Mouse (Mus musculus): ENCODE results near the gene Tnnt2. TPM values are rescaled to one million over a fixed set of nuclear protein-coding genes. Genes with fewer than 3 reads are reported as not detected.
A peak's percentile ranks its signal among the peaks of the same experiment; 100 is the strongest.

Tnnt2 gene
- total and polyA plus RNA-seq, 2 experiments from 2014 or later = 0.51 to 1.0 TPM

DNA sequence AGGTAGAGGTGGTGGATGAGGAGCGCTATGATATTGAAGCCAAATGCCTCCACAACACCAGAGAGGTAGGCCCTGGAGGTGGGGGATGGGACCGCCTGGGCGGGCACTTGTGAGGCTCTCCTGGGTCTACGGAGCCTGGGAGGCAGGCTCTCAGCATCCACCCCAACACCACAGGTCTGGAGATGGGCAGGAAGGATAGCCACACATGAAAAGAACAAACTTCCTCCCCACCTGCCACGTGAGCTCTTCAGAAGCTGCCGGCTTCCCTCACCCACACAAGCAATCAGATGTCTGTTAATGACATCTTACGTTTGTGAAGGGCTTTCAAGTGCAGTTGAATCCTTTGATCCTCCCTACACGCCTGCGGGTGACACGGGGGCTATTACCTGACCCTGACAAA lies 28.6 kb upstream of the Tnnt2 start:
- DNase-seq (ENCODE audit: low spot score) = no peak

DNA sequence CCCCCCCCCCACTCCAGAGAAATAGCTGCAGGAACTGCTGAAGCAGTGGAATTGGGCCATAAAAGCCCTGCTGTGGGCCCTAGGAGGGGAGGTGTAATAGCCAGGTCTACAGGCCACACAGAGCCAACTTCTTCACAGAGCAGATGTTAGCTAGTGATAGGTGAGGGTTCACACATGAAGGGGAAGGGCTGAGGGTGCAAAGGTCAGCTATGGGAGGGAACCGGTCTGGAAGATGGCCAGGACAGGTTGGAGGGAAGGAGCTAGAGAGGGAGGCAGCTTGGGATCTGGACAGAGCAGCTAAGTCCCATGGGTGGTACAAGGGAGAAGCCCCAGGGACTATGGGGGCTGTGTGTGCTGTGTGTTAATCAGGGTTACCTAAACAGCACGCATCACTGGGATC lies 26.0 kb upstream of the Tnnt2 start:
- ATAC-seq (ENCODE audit: low FRiP score) (no peak), DNase-seq (ENCODE audit: low spot score) (no peak)
- Histone ChIP-seq H3K27ac (ENCODE audit: low read depth, low read length) (no peak overlapping the region), H3K9me3 (ENCODE audit: low read length) (no peaks in the 10 kb centered on the region), H3K4me2 (ENCODE audit: low read depth, low read length, poor library complexity, severe bottlenecking) (no peak overlapping the region), H3K4me1 (ENCODE audit: insufficient read depth, low read length) (no peaks in the 10 kb centered on the region), H3K36me3 (ENCODE audit: insufficient read depth, low read length) (no peaks in the 10 kb centered on the region), H3K27me3 (ENCODE audit: insufficient read depth, low read length) (no peaks in the 10 kb centered on the region), H3K4me3 (ENCODE audit: low read depth, low read length) (no peak overlapping the region), H3K9ac (replicated peaks; ENCODE audit: low read length, poor library complexity, severe bottlenecking) (no peak overlapping the region)
- TF ChIP-seq CTCF (IDR thresholded peaks at IDR 0.05) = no peak
- 81% methylated on average over 2 of the region's 2 CpGs for WGBS

More for the DNA sequence above, 28.6 kb upstream of the Tnnt2 start:
- no peak overlapping the region for H3K27ac ChIP-seq (ENCODE audit: low read depth, low read length)
- H3K9ac ChIP-seq (replicated peaks; ENCODE audit: low read length, poor library complexity, severe bottlenecking) = no peak overlapping the region
- 59% methylated on average over 10 of the region's 10 CpGs for WGBS
- no peaks in the 10 kb centered on the region for H3K27me3 ChIP-seq (ENCODE audit: insufficient read depth, low read length)
- H3K36me3 ChIP-seq (ENCODE audit: insufficient read depth, low read length) = no peaks in the 10 kb centered on the region
- H3K9me3 ChIP-seq (ENCODE audit: low read length) = no peaks in the 10 kb centered on the region
- no peaks in the 10 kb centered on the region for H3K4me1 ChIP-seq (ENCODE audit: insufficient read depth, low read length)
- no peak for TF ChIP-seq CTCF (IDR thresholded peaks at IDR 0.05)
- no peak overlapping the region for H3K4me2 ChIP-seq (ENCODE audit: low read depth, low read length, poor library complexity, severe bottlenecking)
- peak; percentile 18; the same call in 1 of the 2 replicates for ATAC-seq (ENCODE audit: low FRiP score)
- H3K4me3 ChIP-seq (ENCODE audit: low read depth, low read length) = no peak overlapping the region

GRCm38 (mm10) chr1:135811016-135811646 lies 25.0 kb upstream of the Tnnt2 start:
- no peak for ATAC-seq (ENCODE audit: low FRiP score)

DNA sequence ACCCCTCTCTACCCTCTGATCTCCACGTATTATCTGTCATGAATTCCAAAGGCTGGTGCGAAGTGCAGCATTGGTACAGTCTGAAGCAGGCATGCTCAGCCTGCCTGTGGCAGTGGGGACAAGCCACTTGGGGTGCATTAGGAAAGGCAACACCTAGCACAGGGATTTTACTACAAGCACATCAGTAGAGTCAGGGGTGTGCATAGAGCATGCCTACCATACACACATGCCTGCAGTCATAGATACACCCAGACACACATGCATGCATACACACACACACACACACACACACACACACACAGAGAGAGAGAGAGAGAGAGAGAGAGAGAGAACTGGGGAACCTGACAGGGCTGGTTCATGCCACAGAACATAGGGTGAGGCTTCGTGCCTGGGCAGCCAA lies 23.9 kb upstream of the Tnnt2 start:
- peaks cover 2% of the 10 kb centered on the region for H3K27me3 ChIP-seq (ENCODE audit: insufficient read depth, low read length)
- ATAC-seq (ENCODE audit: low FRiP score) = no peak

More at GRCm38 (mm10) chr1:135811016-135811646, 25.0 kb upstream of the Tnnt2 start:
- peak; percentile 69 for DNase-seq (ENCODE audit: low spot score)
- peak; percentile 96 for TF ChIP-seq CTCF (IDR thresholded peaks at IDR 0.05)
- Histone ChIP-seq H3K36me3 (ENCODE audit: insufficient read depth, low read length) (no peaks in the 10 kb centered on the region), H3K9ac (replicated peaks; ENCODE audit: low read length, poor library complexity, severe bottlenecking) (no peak overlapping the region), H3K4me3 (ENCODE audit: low read depth, low read length) (no peak overlapping the region), H3K4me1 (ENCODE audit: insufficient read depth, low read length) (no peaks in the 10 kb centered on the region), H3K27me3 (ENCODE audit: insufficient read depth, low read length) (no peaks in the 10 kb centered on the region), H3K9me3 (ENCODE audit: low read length) (no peaks in the 10 kb centered on the region), H3K27ac (ENCODE audit: low read depth, low read length) (no peak overlapping the region), H3K4me2 (ENCODE audit: low read depth, low read length, poor library complexity, severe bottlenecking) (no peak overlapping the region)
- WGBS = 15% methylated on average over 7 of the region's 7 CpGs

DNA sequence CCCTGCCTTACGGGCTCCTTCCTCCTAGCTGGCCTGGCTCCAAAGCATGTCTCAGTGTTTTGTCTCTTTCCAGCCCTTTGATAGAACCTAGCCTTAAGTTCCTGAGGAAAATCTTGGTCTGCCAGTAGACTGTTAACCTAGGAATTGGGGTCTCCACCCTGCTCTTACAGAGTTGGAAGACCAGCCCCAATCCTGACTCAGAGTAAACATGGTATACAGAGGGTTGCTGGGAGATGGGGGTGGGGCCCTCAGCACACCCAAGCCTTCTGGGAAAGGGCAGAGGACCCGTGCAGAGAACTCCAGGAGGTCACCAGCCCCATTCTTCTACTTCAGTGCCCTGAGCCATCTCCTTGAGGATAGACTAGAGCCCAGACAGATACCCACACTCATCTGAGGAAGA lies 23.5 kb upstream of the Tnnt2 start:
- TF ChIP-seq CTCF (IDR thresholded peaks at IDR 0.05) = no peak
- H3K4me1 ChIP-seq (ENCODE audit: insufficient read depth, low read length) = no peaks in the 10 kb centered on the region
- H3K9ac ChIP-seq (replicated peaks; ENCODE audit: low read length, poor library complexity, severe bottlenecking) = no peak overlapping the region
- H3K36me3 ChIP-seq (ENCODE audit: insufficient read depth, low read length) = no peaks in the 10 kb centered on the region
- ATAC-seq (ENCODE audit: low FRiP score) (no peak), DNase-seq (ENCODE audit: low spot score) (no peak)
- WGBS = 29% methylated on average over 2 of the region's 2 CpGs
- H3K27me3 ChIP-seq (ENCODE audit: insufficient read depth, low read length) = peaks cover 6% of the 10 kb centered on the region
- H3K4me3 ChIP-seq (ENCODE audit: low read depth, low read length) = no peak overlapping the region
- H3K4me2 ChIP-seq (ENCODE audit: low read depth, low read length, poor library complexity, severe bottlenecking) = no peak overlapping the region
- no peak overlapping the region for H3K27ac ChIP-seq (ENCODE audit: low read depth, low read length)
- no peaks in the 10 kb centered on the region for H3K9me3 ChIP-seq (ENCODE audit: low read length)

More for the DNA sequence above, 23.9 kb upstream of the Tnnt2 start:
- 85% methylated on average over 3 of the region's 3 CpGs for WGBS
- H3K4me2 ChIP-seq (ENCODE audit: low read depth, low read length, poor library complexity, severe bottlenecking) = no peak overlapping the region
- no peaks in the 10 kb centered on the region for H3K4me1 ChIP-seq (ENCODE audit: insufficient read depth, low read length)
- no peaks in the 10 kb centered on the region for H3K9me3 ChIP-seq (ENCODE audit: low read length)
- no peak overlapping the region for H3K9ac ChIP-seq (replicated peaks; ENCODE audit: low read length, poor library complexity, severe bottlenecking)
- TF ChIP-seq CTCF (IDR thresholded peaks at IDR 0.05) = no peak
- H3K4me3 ChIP-seq (ENCODE audit: low read depth, low read length) = no peak overlapping the region
- H3K36me3 ChIP-seq (ENCODE audit: insufficient read depth, low read length) = no peaks in the 10 kb centered on the region
- DNase-seq (ENCODE audit: low spot score) = no peak
- H3K27ac ChIP-seq (ENCODE audit: low read depth, low read length) = no peak overlapping the region

DNA sequence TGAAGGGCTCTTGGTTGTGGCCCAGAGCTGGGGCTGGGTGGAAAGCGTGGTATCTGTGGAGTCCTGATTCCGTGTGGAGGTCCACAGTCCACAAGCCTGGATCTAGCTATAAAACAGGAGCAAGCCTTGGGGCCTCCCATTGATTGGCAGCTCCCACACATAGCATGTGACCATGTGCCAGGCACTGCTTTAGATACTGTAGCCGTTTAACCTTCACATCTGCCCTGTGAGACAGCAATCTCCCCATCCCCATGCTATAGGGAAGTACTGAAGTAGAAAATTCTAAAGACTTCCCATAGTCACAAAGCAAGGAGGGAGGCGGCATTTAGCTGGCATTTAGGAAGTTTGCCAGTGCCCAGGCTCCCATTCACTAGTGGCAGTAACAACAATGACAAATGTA lies 23.1 kb upstream of the Tnnt2 start:
- no peak for TF ChIP-seq CTCF (IDR thresholded peaks at IDR 0.05)
- no peaks in the 10 kb centered on the region for H3K4me1 ChIP-seq (ENCODE audit: insufficient read depth, low read length)
- DNase-seq (ENCODE audit: low spot score) = no peak
- H3K9ac ChIP-seq (replicated peaks; ENCODE audit: low read length, poor library complexity, severe bottlenecking) = no peak overlapping the region
- no peak overlapping the region for H3K27ac ChIP-seq (ENCODE audit: low read depth, low read length)
- no peak overlapping the region for H3K4me3 ChIP-seq (ENCODE audit: low read depth, low read length)
- no peak overlapping the region for H3K4me2 ChIP-seq (ENCODE audit: low read depth, low read length, poor library complexity, severe bottlenecking)
- H3K9me3 ChIP-seq (ENCODE audit: low read length) = no peaks in the 10 kb centered on the region
- H3K36me3 ChIP-seq (ENCODE audit: insufficient read depth, low read length) = no peaks in the 10 kb centered on the region
- peaks cover 9% of the 10 kb centered on the region for H3K27me3 ChIP-seq (ENCODE audit: insufficient read depth, low read length)
- ATAC-seq (ENCODE audit: low FRiP score) = no peak
- 70% methylated on average over 4 of the region's 4 CpGs for WGBS

Data from midbrain, postnatal 0 days (tissue).